Mouse (Mus musculus) megakaryocyte, embryonic 14.5 days (primary cell): ENCODE measurements around the gene Tmem108. TPM values are rescaled to one million over a fixed set of nuclear protein-coding genes. Genes with fewer than 3 reads are reported as not detected.

ENCODE experiments used
- H3K27me3 ChIP-seq: replicated peaks from 2 replicates; pipeline ENCODE3; 2012; ENCODE audit warnings: inconsistent platforms
- H3K36me3 ChIP-seq: replicated peaks from 2 replicates; pipeline ENCODE3; 2012; ENCODE audit warnings: low read length, inconsistent platforms, mixed read lengths
- H3K4me1 ChIP-seq: 2 replicates; pipeline ENCODE4 v1.6.1; 2012; ENCODE audit warnings: inconsistent platforms
- H3K4me3 ChIP-seq: replicated peaks from 2 replicates; pipeline ENCODE3; 2012; ENCODE audit warnings: moderate library complexity, mild to moderate bottlenecking, inconsistent platforms
- H3K9me3 ChIP-seq: 2 replicates; pipeline ENCODE4 v1.6.1; 2012; ENCODE audit warnings: inconsistent platforms
- FLI1 ChIP-seq: IDR thresholded peaks from 2 replicates; pipeline ENCODE4 v1.6.1; 2012; ENCODE audit warnings: low read length, inconsistent platforms, mixed read lengths
- GATA1 ChIP-seq: IDR thresholded peaks from 3 replicates; pipeline ENCODE4 v1.6.1; 2012; ENCODE audit warnings: mixed read lengths, low read length, inconsistent platforms, borderline replicate concordance
- polyA plus RNA-seq: library from polyadenylated mRNA; stranded (reverse); fragments of >175 nt; gene quantifications from 2 replicates; pipeline ENCODE4 v1.2.3, GENCODE M21; 2012; ENCODE audit warnings: low replicate concordance; ENCODE audit not compliant: insufficient read depth

Gene Tmem108
- polyA plus RNA-seq, 1 experiment = 0.23 TPM

DNA sequence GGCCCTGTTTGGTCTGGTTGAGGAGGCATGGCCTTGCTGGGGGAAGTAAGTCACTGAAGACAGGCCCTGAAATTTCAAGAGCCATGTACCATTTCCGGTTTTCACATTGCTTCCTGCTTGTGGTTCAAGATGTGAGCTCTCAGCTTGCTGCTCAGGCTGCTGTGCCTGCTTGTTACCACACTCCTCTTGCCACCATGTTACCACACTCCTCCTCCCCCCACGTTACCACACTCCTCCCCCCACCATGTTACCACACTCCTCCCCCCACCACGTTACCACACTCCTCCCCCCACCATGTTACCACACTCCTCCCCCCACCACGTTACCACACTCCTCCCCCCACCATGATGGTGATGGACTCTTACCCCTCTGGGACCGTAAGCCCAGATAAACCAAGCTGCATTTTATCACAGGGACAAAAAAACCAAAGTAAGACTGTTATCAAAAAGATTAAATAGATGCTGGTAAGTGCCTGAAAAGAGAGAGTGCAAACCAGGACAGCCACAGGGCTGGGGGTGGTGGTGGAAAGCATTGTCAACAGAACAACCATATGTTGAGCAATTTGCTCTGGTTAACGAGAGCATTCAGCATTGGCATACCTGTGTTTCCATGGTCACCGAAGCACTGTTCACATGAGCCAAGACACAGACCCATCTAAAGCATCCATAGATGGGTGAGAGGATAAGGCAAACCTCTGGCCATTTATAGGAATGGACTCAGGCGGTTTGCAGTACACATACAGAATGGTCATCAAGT, 109.3 kb downstream of the Tmem108 start:
- Histone ChIP-seq H3K36me3 (no peaks in the 10 kb centered on the region), H3K9me3 (peaks cover 21% of the 10 kb centered on the region), H3K27me3 (peaks cover 2% of the 10 kb centered on the region), H3K4me1 (peaks cover 4% of the 10 kb centered on the region; the same call in 1 of the 2 replicates), H3K4me3 (peak overlapping the region; percentile 44)
- TF ChIP-seq GATA1 (no peak), FLI1 (no peak)

DNA sequence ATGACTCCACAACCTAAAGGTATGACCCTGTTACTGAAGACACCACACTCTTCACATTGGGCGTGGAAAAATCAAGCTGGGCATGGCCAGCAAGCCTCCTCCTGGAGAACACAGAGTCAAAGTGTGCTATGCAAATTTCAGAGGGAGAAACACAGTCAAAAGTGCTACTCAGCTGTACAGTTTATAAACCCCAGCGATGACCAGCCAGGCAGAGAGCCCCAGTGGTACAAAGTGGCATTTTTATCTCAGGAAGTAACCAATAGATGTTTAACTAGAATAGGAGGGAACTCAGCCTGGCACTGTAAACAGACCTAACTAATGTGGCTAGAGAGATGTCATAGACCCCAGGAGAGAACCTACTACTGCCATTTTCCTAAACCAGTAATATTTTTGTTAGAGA, 115.0 kb downstream of the Tmem108 start:
- Histone ChIP-seq H3K27me3 (no peaks in the 10 kb centered on the region), H3K36me3 (no peaks in the 10 kb centered on the region), H3K4me3 (no peak overlapping the region), H3K9me3 (peaks cover 6% of the 10 kb centered on the region), H3K4me1 (no peaks in the 10 kb centered on the region)
- TF ChIP-seq GATA1 (no peak), FLI1 (no peak)

DNA sequence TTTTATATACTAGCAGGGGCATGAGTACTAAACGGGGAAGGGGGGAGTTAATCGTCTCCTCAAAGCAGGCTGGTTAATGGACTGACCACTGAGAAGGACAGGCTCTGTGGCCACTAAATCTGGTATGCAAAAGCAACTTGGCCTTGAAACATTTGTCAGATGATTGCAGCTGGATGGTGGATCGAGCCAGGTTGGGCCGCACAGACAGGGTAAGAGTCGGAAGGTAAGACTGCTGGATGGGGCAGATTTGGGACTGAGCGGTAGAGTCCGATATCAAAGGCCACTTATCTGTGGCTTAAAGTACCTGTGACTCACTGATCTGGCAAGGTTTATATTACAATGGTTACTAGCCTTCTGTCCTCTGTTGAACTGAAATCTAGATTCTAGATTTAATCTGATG, 115.9 kb downstream of the Tmem108 start:
- Histone ChIP-seq H3K27me3 (no peaks in the 10 kb centered on the region), H3K4me3 (no peak overlapping the region), H3K36me3 (no peaks in the 10 kb centered on the region), H3K9me3 (0 out of 2 replicates have a peak, but pooled peaks cover 4% of the 10 kb centered on the region), H3K4me1 (no peaks in the 10 kb centered on the region)
- TF ChIP-seq FLI1 (no peak), GATA1 (no peak)

DNA sequence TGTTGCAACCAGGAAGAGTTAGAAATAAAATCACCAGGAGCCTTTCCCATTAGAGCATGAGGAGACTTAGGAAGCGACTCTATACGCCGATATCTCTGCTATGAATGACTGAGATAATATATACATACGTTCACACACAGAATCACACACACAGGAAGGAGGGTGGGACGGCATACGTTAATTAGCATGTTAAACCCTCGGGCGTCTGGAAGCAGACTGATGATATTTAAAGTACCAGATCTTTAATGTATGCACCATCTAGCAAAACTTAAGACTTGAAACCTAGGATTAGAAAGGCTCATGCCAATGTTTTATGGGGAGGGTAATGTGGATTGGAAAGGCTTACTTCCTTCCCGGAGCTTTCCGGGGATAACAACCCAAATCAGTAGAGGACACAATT, 119.3 kb downstream of the Tmem108 start:
- no peak overlapping the region for H3K4me3 ChIP-seq
- no peaks in the 10 kb centered on the region for H3K4me1 ChIP-seq
- no peaks in the 10 kb centered on the region for H3K36me3 ChIP-seq
- H3K9me3 ChIP-seq = no peaks in the 10 kb centered on the region
- H3K27me3 ChIP-seq = no peaks in the 10 kb centered on the region
- TF ChIP-seq FLI1 (no peak), GATA1 (no peak)

DNA sequence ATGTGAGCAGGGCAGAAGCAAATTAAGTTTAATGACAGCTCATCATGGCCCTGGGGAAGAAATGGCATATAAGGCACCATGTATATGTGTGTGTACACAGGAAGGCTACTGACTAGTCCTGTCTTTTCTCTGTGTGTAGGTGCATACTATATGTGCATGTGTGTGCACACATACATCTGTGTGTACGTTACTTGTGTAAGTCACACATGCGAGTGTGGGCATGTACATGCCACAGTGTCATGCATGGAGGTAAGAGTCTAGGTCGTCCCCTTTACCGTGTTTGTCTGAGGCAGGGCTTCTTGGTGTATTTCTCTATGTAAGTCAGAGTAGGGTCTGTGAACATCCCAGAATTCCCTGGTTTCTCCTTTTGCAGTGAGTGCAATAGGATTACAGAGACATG, 120.3 kb downstream of the Tmem108 start:
- Histone ChIP-seq H3K4me3 (no peak overlapping the region), H3K36me3 (no peaks in the 10 kb centered on the region), H3K27me3 (no peaks in the 10 kb centered on the region), H3K4me1 (no peaks in the 10 kb centered on the region), H3K9me3 (no peaks in the 10 kb centered on the region)
- no peak for TF ChIP-seq FLI1
- no peak for TF ChIP-seq GATA1

DNA sequence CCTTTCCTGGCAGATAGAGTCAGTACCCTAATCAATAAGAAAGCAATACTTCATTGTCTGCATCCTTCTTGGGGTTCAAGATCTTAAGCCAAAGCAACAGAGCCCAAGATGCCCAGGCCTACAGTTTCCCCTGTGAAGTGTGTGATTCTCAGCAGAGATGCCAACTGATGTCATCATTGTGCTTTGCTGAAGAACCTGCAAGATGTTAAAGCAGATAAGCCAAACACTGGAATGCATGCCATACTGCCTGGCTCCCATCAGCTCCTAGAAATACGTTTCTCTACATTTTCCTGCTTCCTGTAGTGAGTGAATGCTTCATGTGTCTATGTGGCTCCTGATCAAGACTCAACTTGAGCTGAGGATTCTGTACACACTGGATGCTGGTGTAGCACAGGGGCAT, 122.2 kb downstream of the Tmem108 start:
- H3K9me3 ChIP-seq = no peaks in the 10 kb centered on the region
- H3K36me3 ChIP-seq = no peaks in the 10 kb centered on the region
- no peaks in the 10 kb centered on the region for H3K27me3 ChIP-seq
- no peaks in the 10 kb centered on the region for H3K4me1 ChIP-seq
- no peak for TF ChIP-seq GATA1
- TF ChIP-seq FLI1 = no peak
- no peak overlapping the region for H3K4me3 ChIP-seq

DNA sequence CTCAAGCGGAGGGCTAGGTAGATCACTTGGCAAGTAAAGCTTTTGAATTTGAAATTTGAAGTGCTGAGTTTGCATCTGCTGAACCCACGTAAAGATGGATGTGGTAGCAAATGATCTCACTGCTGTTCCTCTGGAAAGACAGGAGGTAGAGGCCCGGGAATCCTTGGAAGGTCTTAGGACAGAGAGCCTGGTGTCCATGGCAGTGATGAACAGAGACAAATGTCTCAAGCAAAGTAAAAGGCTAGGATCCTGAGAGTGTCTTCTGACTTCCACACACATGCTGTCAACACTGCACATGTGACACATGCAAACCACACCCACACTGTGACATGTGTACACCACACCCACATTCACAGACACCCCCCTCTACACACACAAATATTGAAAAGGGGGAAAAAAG, 124.2 kb downstream of the Tmem108 start:
- Histone ChIP-seq H3K4me3 (no peak overlapping the region), H3K27me3 (no peaks in the 10 kb centered on the region), H3K36me3 (no peaks in the 10 kb centered on the region), H3K4me1 (no peaks in the 10 kb centered on the region), H3K9me3 (no peaks in the 10 kb centered on the region)
- no peak for TF ChIP-seq FLI1
- no peak for TF ChIP-seq GATA1

DNA sequence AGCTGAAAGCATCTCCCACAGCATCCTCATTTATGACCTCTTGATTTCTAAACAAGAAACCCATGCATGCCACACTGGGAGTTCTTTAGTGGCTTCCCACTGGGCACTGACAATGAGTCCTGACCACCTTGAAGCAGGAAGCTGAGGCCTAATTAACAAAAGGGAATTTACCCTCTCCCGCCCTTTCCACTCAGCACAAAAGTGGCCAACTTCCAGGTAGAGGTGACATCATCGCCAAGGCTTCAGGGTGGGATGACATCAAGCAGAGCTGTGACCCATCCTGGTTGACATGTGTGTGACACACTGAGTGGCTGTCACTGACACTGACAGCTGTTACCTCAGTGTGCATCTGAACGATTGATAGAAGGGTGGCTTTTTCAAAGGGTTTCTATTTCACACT, 124.8 kb downstream of the Tmem108 start:
- no peaks in the 10 kb centered on the region for H3K4me1 ChIP-seq

DNA sequence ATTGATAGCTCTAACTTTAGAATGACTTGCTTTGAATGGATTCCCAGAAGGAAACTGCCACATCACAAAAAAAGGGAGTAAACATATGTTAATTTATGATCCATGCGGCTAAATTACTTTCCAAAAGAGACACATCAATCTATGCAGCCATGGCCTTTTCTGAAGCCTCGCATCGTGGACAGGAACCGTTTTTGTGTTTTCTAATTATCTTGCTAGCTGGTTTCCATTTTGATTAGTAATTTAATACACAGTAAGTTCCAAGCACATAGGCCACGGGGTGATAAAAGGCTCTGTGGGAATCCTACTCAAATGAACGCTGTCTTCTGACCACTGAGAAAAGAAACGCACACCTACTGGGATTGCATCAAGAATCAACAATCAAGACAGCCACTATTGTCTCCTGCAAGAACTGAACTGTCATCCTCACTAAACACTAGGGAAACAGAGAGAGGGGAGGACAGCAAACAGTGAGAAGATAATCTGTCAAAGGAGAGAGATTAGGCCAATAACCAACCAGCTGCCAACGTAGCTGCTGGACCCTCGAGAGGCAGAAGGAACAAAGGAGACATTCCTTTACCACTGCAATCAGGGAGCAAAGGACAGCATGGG, 132.7 kb downstream of the Tmem108 start:
- Histone ChIP-seq H3K4me1 (no peaks in the 10 kb centered on the region), H3K27me3 (peaks cover 2% of the 10 kb centered on the region), H3K9me3 (no peaks in the 10 kb centered on the region), H3K36me3 (no peaks in the 10 kb centered on the region), H3K4me3 (no peak overlapping the region)
- TF ChIP-seq FLI1 = no peak
- no peak for TF ChIP-seq GATA1

More for the DNA sequence above, 124.8 kb downstream of the Tmem108 start:
- TF ChIP-seq GATA1 (no peak), FLI1 (no peak)
- Histone ChIP-seq H3K36me3 (no peaks in the 10 kb centered on the region), H3K9me3 (no peaks in the 10 kb centered on the region), H3K27me3 (no peaks in the 10 kb centered on the region), H3K4me3 (no peak overlapping the region)

DNA sequence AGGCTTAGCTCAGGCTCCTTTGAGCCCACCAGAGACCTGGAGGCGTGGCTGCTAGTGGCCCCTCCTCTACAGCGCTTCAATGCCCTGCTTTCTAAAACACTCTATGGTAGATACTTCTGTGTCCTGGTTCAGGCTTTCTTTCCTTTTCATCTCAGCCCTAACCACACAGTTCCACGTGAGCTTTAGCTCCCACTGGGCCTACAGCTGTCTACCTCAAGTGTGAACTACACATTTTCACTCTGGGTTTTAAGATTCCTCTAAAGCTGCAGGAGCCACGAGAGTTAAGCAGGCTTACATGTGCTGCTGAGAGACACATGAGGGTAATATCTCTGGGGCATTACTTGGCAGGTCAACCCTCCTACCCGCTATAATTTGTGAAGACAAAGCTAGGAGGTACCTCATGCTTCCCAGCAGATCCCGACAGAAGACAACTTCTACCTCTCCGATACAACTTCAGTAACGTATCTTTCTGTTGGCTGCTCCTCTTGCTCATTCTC, 134.2 kb downstream of the Tmem108 start:
- Histone ChIP-seq H3K4me3 (no peak overlapping the region), H3K36me3 (no peaks in the 10 kb centered on the region), H3K4me1 (no peaks in the 10 kb centered on the region), H3K9me3 (no peaks in the 10 kb centered on the region), H3K27me3 (peaks cover 2% of the 10 kb centered on the region)
- TF ChIP-seq GATA1 (no peak), FLI1 (no peak)
